Mouse (Mus musculus) heart, adult 9 months (tissue): ENCODE measurements around the gene Ceacam19.

Experiments used
- DNase-seq, 2 experiments: peaks; one replicate each; pipeline ENCODE4 v3.0.0; 2022; ENCODE audit warnings: low spot score in 2 of 2

Ceacam19 gene

DNA sequence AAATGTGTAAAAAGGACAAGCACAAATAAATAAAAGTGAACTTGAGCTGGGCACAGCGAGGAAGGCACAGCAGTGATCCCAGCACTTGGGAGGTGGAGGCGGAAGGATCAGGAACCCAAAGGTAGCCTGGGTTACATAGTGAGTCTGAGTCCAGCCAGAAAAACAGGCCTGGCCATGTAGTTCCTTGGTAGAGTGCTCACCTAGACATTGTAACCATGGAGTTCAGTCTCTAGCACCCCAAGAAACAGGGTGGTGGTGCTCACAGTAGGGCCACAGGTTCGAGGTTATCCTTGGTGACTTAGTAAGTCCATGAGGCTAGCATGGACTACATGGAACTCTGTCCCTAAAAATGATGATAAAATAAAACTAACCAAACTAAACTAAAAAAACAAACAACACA, 46.8 kb downstream of the Ceacam19 start:
- DNase-seq, result no peak

DNA sequence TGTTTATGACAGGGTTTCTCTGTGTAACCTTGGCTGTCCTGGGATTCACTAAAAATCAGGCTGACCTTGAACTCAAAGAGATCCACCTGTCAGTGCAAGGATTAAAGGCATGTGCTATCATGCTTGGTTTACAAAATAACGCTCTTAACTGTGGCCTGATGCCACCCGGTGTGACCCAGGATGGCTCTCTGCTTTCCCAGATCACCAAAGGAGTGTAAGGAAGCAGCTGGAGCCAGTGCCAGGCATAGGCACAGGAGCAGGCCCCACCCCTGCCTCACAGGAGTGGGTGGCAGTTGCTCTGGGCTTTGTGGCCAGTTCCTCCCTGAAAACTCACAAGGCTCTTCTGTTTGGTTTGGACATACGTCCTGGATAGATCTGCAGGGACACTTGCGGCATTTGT, 47.4 kb downstream of the Ceacam19 start:
- no peak for DNase-seq

DNA sequence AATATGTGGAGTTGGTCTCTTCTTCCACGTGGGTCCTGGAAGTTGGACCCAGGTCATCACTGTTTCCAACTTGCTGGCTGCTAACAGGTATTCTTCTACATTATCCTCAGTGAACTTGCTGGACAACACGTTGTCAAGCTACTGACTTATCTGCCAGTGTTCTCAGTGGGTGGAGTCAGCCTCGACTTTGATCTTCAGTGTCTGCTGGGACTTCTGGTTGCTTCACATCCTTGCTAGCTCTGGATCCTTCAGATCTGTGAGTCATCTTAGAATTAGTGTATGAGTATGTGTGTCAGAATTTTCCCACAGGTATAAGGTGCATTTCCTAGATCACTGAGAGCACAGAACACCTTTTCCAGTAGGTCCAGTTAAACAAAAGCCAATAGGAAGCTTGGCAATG, 50.9 kb downstream of the Ceacam19 start:
- no peak for DNase-seq

DNA sequence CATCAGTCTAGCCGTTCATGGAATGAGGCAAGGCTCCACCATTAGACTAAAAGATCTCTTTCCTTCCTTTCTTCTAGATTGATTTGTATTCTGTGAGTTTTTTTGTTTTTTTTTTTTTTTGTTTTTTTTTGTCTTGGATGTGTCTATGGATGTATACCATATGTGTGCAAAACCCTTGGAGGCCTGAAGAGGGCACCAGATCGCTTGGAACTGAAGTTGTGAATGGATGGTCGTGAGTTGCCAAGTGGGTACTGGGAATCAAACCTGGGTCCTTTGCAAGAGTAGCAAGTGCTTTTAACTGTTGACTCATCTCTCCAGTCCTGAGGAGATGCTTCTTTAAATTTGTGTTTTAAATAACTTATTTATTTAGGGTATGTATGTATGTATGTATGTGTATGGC, 53.7 kb downstream of the Ceacam19 start:
- DNase-seq, result no peak

DNA sequence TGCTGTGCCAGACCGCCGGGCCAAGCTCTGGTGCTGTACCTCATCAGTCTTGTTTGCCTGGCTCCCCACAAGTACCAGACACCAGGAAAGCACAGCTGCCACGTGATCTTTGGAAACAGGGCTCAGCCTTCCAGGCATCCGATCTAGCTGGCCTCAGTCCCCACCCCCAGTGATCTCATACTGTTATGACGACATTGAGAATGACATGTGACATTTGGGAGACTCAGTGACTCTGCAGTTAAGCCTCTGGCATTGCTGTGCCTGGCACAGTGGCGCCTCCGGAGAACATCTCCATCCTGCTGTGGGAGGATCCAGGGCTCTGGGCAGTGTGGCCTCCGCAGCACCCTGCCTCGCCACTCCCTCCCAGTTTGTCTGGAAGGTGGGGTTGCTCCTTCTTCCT, 55.9 kb downstream of the Ceacam19 start:
- DNase-seq, result peak in 1 of 2 experiments; percentile 62

DNA sequence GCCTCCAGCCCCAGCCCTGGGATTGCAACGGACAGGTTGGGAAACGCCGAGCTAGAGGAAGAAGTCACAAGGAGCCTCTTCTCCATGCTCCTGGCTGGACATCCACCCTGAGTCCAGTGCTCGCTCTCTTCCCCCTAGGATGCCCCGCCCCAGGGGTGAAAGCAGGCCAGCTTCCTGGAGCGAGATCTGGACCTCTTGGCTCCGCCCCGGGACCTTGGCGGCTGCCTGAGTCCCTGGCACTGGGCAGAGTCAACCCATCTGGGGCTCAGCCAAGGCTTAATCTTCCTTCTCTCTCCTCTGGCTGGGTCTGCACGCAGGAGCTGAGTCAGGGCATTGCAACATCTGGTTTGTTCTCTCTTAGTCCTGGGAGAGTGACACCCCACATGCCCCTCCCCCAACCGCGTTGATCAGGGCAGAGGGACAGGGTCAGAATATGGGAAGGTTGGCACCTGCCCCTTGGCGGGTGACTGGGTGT, 57.0 kb downstream of the Ceacam19 start:
- peak; percentile 95 to 97 for DNase-seq

DNA sequence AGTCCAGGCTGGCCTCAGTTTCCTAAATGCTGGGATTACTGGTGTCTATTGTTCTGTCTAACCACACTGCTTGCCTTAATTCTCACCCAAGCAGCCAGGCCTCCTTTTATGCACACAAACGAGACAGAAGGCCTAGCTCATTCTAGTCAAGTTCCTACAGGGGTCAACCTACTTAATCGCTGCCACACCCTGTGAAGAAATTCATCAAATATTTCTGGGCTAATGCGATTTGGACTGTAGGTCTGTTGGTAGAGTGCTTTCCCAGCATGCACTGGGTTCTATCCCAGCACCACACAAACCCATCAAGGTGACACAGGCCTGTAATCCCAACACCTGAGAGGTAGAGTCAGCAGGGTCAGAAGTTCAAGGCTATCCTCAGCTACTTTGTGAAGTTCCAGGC, 58.1 kb downstream of the Ceacam19 start:
- DNase-seq, result no peak

DNA sequence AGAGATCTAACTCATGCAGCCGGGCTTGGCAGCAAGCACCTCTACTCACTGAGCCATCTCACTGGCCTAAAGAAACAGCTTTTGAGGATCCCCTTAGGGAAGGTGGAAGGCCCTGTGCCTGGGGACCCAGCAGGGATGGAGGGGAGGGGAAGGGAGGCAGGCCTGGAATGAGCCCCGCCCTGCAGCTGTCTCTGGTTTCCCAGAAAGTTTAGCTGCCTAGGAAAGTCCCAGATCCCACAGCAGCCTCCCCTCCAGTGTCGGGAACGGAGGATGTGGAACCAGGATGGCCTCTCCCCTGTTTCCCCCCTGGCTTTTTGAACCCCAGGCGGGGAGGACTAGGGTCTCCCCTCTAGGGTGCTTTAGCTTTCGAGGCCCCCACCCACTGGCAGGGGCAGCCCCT, 61.0 kb downstream of the Ceacam19 start:
- peak in 1 of 2 experiments; percentile 48 for DNase-seq
